Mouse (Mus musculus) layer of hippocampus, postnatal 36 days (tissue): ENCODE results near the gene Rpgrip1l. TPM values are rescaled to one million over a fixed set of nuclear protein-coding genes. Genes with fewer than 3 reads are reported as not detected.

Experiments used
- DNase-seq, 2 experiments: peaks; one replicate each; pipeline ENCODE4 v3.0.0; 2022
- total RNA-seq, 2 experiments: library from RNA; stranded (reverse); gene quantifications; 2 replicates each; pipeline ENCODE4 v1.2.3; 2021

The Rpgrip1l gene
- total RNA-seq, 2 experiments from 2014 or later, result 27.6 to 30.1 TPM

DNA sequence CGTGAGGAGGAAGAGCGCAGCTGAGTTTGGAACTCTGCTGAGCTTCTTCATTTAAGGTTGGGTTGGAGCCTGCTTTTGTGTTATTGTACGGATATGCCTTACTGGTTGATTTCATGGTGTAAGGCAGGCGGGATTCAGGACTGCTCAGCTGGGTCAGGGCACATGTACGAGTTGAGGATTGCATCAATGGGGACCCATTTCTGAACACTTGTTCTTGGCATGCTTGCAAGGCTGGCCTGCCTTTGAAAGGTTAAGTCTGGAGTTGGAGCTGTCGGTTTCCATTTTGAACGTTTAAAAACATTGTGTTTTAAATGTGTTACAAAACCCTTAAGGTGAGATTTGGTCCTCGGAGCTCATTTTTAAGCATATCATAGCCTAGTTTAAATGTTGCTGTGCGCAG, 16.0 kb upstream of the Rpgrip1l start:
- DNase-seq, result no peak

GRCm38 (mm10) chr8:91327471-91328205, 14.6 kb upstream of the Rpgrip1l start:
- DNase-seq, result no peak

DNA sequence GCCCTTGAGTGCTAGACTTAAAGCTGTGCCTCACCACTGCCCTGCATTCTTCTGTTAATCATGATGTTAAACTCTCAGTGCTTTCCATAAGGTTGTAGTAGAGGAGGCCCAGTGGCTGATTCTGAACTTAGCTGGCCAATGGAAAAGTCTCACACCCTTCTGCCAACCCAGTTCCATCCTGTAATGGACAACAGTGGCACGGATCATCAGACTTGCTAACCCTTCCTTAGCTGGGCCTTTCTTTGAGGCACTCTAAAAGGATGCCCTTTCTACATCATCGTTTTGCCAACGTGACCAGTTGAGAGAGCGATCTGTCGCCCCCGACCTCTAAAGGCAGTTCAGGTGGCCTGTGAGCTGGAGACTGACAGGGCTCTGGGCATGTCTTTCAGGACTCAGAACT, 13.9 kb upstream of the Rpgrip1l start:
- no peak for DNase-seq

DNA sequence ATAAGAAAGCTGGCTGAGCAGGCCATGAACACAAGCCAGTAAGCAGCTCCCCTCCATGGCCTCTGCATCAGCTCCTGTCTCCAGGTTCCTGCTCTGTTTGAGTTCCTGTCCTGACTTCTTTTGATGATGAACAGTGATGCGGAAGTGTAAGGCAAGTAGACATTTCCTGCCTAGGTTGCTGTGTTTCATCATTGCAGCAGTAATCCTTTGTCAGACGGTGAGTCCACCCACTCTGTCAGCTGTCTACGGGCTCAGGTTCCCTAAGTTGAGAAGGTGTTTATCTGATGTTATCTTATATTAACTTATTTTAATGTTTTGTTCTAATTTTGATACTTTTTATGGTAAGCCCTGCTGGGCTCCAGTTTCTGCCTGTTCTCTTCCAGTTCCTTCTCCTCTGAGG, 13.0 kb upstream of the Rpgrip1l start:
- DNase-seq, result no peak

DNA sequence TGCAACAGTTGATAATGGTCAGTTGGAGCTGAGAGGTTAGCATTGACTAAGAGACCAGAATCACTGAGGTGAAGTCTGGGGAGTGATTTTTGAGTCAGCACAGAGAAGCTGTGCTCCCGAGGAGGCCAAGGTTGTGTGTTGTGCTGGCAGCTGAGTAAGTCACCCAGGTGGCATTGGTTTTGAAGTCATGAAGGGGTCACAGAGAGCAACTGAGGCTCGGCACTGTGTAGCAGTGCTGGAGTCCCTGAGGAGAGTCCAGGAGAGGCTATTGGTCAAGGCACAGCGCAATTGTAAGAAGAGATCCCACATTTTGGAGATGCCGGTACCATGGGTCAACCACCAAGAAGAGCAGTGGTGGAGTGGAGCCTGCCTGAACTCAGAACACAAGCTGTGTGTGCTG, 11.9 kb upstream of the Rpgrip1l start:
- no peak for DNase-seq

- no peak for DNase-seq
Measured at GRCm38 (mm10) chr8:91324271-91324670, 11.2 kb upstream of the Rpgrip1l start.

DNA sequence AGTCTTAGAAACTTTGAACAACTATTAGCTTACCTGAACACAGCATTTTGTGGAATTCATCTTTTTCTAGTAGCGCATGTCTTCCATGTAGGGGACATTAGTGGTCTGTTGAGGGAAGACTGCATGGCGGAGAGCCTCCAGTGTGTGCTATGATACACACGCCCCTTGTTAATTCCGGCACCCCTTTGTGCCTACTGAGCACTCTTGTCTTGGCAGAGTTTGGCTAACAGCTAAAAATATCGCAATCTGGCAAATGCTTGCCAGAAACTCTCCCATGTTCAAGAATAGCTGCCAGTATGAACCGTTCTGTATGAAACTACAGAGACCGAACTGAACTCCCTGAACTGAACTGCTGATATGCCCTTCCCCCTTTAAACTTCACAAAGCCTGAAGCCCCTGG, 10.4 kb upstream of the Rpgrip1l start:
- DNase-seq, result no peak

GRCm38 (mm10) chr8:91318938-91319729, 6.1 kb upstream of the Rpgrip1l start:
- no peak for DNase-seq

DNA sequence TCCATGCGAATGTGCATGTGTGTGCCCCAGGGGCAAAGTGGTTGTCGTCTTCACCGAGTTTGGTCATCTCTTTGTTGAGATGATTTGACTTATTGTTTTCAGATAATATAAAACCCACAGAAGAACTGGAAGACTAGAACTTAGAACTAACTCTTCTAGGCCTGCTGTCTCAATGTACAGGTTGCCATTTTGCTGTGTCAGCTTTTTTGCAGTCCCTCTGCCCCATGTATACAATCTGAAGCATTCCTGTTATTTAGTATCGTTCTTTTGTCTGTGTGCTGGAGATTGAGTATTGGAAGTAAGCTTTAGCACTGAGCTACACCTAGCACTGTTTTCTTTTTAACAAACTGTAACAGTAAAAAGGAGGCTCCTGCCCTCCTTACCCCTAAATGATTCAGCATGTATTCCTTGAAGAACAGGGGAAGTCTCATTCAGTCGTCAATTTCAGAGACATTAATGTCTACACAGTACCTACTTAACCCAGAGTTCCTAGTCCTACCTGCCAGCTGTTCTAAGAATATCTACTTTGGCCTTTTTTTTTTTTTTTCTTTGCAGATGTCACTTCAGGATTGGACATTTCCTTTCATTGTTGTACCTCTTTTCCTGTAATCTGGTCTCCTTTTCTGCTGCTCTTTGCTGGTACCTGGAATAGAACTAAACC, 4.6 kb upstream of the Rpgrip1l start:
- DNase-seq, result no peak

DNA sequence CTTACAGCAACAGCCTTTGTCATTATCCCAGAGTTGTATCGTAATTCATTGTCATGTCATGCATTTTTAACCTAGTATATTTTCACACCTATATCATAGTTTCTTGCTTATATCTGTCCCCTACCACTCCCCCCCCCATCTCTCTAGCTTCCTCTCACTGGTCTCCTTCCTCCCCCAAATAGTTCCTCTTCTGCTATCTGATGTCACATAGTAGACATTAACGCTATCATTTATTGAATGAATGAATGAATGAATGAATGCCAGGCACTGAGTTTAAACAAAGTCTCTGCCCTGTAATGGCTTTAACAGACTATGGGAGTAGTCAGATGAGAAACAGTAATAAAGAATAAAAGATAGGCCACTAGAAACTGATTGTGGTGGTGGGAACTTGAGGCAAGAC, 720 bp downstream of the Rpgrip1l start:
- DNase-seq, result no peak

DNA sequence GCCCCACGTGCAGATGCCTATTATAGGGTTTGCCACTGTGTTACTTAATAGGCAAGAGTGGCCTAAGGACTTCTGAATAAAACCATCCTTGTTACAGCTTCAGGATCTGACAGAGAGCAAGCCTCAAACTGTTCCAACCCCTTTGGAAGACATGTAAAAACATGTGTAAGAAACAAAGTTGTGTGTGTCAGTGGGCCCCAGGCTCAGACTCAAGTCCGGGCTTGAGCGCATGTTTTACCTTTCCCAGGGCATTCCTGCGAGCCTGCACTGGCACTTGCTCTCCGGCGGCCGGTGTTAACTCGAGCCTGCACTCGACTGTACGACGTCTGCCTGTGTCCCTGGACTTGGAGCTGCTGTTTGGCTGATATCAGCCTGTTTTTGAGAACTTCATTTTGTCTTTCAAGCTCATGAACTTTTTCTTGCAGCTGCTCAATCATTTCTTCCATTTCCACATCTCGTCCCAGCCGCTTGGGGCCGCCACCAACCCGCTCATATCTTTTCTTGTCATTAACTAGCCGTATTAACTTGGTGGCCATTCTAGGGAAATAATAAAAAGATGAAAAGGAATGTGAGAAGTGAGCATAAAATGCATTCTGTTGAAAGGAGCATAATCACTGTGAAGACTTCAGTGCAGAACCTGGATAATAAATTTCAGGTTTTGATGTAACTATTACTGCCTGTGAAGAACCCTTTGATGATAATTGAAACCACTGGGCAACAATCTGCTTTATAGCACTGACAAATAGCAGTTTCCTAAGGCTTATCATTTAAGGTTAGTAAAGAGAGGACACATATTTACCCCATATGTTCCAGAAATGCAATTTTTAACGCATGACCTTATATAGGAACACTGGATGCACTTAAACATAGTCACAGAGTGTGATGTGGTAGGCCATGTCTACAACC, 8.3 kb downstream of the Rpgrip1l start:
- DNase-seq, result no peak

DNA sequence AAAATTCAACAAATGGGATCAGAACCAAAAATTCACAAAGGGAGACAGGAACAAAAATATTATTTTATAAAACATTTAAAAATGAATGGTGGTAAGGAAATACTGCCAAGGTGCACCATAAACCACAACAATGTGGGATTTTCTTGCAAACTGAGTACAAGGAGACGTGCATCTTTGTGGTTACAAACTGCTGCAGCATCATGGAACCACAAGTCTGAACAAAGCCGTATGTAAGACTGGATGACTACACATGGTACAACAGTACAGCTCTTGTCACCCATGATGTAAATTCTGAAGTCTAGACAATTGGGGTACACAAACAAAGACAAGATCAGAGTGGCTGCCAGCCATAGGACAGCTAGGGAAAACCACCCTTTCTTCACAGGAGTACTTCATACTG, 14.4 kb downstream of the Rpgrip1l start:
- no peak for DNase-seq

- DNase-seq, result no peak
Measured at GRCm38 (mm10) chr8:91295786-91296185, 17.3 kb downstream of the Rpgrip1l start.

- no peak for DNase-seq
Measured at GRCm38 (mm10) chr8:91290576-91290975, 22.5 kb downstream of the Rpgrip1l start.

DNA sequence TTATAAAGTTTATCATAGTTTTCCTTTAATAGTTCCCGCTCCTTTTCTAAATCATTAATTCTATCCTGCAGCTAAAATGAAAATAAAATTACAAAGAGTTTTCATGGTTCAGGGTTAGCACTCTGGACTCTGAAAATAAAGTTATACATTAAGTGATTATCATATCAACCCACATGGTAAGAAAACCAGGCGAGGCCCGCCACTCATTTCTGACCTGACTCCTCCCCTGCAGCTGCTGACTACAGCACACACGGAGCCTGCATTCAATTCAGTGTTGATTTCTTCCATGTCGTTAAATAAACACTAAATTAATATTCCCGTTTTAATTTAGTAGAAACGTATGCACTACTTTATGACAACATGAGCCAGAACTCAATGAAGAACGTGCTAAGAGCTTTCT, 26.8 kb downstream of the Rpgrip1l start:
- DNase-seq, result no peak

GRCm38 (mm10) chr8:91283815-91284214, 29.2 kb downstream of the Rpgrip1l start:
- no peak for DNase-seq

- no peak for DNase-seq
Measured at GRCm38 (mm10) chr8:91282655-91283054, 30.4 kb downstream of the Rpgrip1l start.

DNA sequence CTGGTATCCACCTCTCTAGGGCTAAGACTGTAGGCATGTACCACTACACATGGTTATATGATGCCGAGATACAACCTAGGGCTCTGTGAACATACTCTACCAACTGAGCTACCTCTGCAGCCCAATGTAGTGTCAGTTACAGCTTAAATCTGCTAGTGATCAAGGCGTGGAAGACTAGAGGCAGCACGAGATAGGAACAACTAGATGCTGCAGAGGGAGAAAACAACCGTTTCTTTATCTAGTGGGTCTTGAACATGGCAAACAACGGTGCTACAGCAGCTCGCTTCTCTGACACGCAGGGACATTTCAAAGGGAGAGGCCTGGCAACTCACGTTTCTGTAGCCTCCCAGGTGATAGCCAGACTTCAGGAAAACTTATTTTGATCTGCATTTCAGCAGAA, 31.5 kb downstream of the Rpgrip1l start:
- DNase-seq, result no peak

DNA sequence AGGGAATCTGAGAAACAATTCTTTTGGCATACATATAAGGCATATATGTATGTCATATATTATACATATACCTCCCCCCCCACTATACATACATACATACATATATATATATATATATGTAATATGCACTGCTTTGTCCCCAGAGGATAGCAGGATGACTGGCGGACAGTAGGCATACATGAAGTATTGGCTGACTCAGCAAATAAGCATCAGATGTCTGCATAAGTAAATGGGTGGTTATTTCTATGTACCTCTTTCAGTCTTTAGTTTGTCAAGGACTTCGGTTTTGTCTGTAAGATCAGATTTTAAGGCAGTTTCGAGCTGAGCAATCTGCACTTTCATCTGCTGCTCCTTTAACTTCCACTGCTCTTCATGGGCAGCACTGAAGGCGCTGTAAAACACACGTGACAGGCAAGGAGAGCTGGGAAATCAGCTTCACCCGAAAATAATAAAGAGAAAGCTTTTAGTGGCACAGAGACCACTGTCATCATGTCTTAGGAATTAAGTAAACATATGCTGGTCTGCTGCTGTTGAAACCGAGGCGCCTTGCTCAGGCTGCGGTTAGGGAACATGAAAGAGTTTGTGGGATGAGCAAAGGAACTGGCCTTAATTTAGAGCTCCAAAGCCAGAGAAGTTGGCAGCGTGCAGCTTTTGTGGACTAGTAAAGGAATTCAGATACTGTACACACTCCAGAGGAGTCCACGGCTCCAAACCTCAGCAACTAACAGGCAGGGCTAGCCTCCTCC, 32.4 kb downstream of the Rpgrip1l start:
- DNase-seq, result no peak

DNA sequence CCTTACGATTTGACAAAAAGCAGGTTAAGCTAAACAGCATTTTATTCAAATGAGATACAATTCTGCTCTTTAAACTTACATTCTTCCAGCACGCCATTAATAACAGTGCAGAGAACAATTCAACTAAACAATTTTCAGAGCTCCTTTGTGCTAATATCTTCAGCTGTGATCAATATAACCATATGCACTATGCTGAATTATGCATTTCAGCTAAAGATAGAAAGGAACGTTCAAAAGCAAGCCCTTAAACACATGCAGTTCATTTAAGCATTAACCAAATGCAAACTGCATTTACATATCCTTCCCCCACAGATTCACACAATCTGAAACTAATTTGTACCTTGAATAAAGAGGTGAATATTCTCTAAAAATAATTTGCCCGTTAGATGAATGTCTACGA, 35.0 kb downstream of the Rpgrip1l start:
- DNase-seq, result no peak

DNA sequence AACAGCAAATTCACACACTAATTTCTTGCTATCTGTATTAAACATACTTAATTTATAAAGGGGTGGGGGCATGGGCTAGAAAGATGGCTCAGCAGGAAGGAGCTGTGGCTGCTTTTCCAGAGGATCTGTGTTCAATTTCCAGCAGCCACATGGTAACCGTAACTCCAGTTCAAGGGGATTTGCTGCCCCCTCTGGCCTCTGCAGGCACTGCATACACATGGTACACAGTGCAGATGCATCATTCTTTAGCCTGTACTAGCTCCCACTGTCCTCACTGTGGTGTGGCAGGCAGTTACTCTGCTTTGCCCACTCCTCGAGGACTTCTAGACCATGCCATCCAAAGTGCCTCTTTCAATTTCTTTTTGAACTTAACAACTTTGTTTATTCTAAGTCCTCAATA, 36.7 kb downstream of the Rpgrip1l start:
- DNase-seq, result no peak

DNA sequence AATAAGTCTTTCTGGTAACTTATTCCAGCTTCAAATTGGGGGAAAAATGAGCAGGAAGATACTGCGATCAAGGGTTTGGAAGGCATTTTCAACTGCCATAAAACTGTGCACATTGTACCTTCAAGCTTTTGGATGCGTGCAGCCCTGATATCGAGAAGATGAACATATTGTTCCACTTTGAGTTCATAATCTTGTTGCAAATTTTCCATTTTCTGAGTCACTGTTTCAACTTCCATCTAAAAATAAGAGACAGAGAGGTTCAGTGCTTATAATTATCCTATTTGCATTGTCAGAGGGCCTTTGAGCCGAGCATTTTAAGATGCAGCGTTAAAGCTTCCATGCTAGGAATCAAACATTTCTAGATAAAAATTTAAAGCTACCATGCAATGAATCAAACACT, 39.6 kb downstream of the Rpgrip1l start:
- no peak for DNase-seq
